Mouse (Mus musculus) left cerebral cortex, adult 9 months (tissue): ENCODE measurements around the gene Itgb1bp2.

Source experiments
- DNase-seq, 2 experiments: peaks; one replicate each; pipeline ENCODE4 v3.0.0; 2022; ENCODE audit warnings: low spot score in 2 of 2

Gene Itgb1bp2

GRCm38 (mm10) chrX:101448886-101449475, at the start of gene Itgb1bp2:
Itgb1bp2 (plus strand) TSS chrX:101449088.
- no peak for DNase-seq

GRCm38 (mm10) chrX:101418946-101419724, 29.8 kb upstream of the Itgb1bp2 start:
- peak; percentile 14 to 40 for DNase-seq

DNA sequence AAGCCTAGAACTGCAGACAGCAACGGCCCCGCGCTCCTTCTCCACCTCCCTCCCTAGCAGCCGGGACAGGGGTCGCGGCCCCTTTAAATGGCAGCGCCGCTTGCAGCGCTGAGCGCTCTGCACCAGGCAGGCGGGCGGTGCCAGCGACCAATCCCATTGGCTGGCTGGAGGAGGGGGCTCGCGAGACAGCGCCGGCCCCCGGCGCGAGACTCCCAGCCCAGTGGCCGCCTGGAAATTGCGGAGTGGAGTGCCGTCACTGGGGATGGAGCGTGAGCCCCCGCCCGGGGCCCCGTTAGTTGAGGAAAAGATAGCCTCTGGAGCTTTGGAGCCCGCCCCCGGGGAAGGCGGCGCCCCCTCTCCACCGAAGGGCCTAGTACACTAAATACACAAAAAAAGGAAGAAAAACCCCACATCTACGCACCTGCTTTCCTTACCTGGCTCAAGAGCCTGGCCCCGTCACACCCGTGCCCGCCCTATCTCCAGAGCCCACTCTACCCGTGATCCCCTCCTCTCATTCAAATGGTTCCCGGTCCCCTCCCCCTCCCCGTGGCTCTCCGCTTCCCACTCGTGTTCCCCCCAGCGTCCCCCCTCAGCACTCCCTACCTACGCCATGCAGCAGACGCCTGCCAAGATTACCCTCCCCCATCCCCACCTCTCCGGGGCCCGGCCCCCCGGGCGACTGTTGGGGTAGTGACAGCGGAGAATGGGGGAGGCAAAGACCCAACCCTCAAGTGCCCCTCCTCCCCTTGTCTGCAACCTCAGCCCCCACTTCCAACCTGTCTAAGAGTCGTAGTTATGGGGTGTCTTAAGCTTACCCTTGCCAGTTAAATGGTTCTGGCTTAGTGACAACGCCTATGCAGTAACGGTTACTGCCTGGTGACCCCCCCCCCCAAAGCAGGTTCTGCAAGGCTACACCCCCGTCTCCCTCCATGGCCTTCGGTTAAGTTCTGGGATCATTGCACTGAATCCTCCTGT, 28.9 kb upstream of the Itgb1bp2 start:
- peak; percentile 74 to 83 for DNase-seq

GRCm38 (mm10) chrX:101420700-101421095, 28.2 kb upstream of the Itgb1bp2 start, which contains the start of gene Zmym3:
Zmym3 (minus strand) TSS chrX:101420849.
- DNase-seq = no peak

DNA sequence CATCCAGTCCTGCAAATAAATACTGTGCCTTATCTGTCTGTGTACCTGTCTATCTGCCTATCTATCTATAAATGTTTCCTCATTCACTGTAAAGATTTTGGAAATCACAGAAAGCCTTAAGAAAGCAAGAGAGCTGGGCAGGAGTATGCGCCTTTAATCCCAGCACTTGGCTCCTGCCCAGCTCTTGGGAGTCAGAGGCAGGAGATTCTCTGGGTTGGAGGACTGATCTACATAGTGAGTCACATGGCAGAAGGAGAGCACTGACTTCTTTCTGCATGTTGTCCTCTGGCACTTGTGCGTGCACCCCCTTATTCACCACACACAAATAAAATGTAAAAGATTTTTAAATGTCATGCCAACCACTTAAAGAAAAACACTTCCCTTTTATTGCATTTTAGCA, 25.4 kb upstream of the Itgb1bp2 start:
- DNase-seq = no peak

DNA sequence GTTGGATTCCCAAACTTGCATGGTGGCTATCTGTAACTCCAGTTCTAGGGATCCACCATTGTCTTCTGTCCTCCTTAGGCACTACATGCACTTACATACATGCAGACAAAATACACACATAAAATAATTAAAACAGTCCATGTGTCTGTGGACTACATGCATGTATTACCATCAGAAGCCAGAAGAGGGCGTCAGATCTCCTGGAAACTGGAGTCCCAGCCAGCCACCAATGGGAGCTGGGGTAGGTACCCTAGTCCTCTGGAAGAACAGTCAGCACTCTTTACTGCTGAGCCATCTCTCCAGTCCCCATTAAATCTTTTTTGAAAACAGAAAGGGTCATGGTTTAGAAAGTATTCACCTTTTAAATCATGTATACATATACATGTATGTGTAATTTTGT, 21.1 kb upstream of the Itgb1bp2 start:
- DNase-seq = no peak

GRCm38 (mm10) chrX:101428785-101429141, 20.1 kb upstream of the Itgb1bp2 start:
- no peak for DNase-seq

DNA sequence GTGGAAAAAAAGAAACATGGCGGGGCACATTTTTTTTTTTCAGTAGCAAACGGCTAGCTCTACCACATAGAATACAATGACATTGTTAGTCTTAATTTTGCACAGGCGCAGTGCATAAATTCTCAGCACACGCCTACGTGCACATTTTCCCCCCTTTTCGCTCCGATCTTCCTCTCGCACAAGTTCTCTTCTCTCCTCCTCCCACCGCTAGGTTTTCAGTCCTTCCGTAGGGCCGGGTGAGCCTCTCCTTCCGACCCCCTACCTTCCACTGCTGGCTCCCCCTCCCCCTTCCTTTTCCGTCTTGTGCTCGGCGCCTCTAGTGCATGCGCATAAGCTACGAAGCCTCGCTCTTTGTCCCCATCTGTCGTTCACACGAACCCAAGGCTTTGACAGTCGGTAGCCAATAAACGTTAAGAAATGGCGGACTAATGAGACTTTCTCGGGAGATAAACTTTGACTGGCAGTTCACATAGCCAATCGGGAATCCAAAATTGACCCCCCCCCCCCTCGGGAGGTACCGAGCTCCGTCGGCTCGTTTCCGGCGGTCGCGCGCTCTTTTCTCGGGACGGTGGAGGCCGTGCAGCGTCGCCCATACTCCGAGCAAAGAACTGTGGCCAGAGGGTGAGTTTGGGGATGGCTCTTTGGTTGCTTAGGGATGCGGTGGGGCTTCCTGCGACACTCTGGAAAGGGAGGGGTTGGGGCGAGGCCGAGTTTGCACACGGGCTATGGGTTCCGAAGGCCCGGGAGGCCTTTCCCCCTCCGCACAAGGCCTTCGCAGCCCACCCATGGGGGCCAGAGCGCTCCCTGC, 19.5 kb upstream of the Itgb1bp2 start, which contains the start of gene Nono:
Nono (plus strand) TSS at position 177 of the 808 bp plus-strand sequence.
- peak; percentile 84 to 91 for DNase-seq

GRCm38 (mm10) chrX:101429976-101430375, 18.9 kb upstream of the Itgb1bp2 start:
- DNase-seq = no peak

DNA sequence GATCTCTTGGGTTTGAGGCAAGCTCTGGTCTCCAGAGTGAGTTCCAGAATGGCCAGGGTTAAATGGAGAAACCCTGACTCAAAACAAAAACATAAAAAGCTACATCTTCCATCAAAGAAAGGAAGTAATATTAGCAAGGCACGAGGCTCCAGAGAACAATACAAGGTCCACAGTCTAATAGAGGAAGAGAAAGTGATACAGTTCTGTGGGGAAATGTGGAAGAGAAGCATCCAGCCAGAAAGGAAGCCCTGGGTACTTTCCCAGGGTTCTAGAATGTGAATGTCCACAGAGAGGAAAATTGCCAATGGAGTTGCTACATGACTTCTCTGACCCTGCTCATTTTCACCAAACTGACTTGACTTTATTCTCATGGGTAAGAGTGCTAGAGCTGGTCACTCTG, 2.3 kb downstream of the Itgb1bp2 start:
- no peak for DNase-seq

DNA sequence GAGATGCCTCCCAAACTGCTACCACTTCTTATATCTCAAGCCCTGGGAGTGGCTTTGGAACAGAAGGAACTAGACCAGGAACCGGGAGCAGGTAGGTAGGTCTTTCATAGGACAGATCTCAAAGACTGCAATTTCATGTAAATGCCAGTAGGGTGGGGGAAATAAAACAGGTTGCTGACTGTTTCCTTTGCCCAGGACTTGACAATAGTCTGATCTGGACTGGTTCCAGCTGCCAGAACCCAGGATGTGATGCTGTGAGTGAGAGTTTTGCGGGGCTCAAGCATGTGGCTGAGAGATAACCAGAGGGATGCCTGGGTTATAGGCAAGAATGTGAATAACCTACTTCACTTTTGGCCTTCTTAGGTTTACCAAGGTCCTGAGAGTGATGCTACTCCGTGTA, 2.7 kb downstream of the Itgb1bp2 start:
- DNase-seq = no peak

- DNase-seq = no peak
Measured at GRCm38 (mm10) chrX:101472202-101472601, 23.3 kb downstream of the Itgb1bp2 start.

- DNase-seq = no peak
Measured at GRCm38 (mm10) chrX:101481604-101482350, 32.9 kb downstream of the Itgb1bp2 start.

DNA sequence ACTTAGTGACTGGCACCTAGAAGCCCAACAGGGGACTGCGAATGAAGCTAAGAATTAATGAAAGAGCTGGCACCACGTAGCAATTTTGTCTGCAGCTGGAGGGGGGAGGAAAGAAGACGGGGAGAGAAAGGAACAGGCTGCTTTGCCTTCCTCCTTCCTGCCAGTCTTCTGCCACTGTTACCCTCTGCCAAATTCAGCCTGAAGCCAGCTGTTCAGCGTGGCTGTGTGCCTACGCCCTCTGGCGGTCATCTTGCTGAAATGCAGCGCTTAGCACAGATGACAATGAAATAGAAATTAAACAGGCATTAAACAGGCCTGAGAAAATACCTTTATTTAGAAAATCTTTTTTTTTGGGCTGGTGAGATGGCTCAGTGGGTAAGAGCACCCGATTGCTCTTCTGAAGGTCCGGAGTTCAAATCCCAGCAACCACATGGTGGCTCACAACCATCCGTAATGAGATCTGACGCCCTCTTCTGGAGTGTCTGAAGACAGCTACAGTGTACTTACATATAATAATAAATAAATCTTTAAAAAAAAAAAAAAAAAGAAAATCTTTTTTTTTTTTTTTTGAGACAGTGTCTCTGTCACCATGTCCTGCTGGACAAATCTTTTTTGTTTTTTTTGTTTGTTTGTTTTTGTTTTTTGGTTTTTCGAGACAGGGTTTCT, 37.7 kb downstream of the Itgb1bp2 start:
- DNase-seq = peak; percentile 2 to 20
